Mouse (Mus musculus) C2C12 (cell line): Measurements from ENCODE around the gene Klhl2. TPM values are rescaled to one million over a fixed set of nuclear protein-coding genes. Genes with fewer than 3 reads are reported as not detected.
A peak's percentile ranks its signal among the peaks of the same experiment; 100 is the strongest.

Source experiments
- H3K27me3 ChIP-seq: one replicate; pipeline ENCODE4 v1.6.1; 2011; ENCODE audit not compliant: control insufficient read depth, insufficient read depth, insufficient read length
- H3K36me3 ChIP-seq: one replicate; pipeline ENCODE4 v1.6.1; 2011; ENCODE audit not compliant: control insufficient read depth, insufficient read depth
- H3K4me3 ChIP-seq: one replicate; pipeline ENCODE4 v1.5.1; 2011; ENCODE audit warnings: mild to moderate bottlenecking, control low read depth; ENCODE audit not compliant: poor library complexity, insufficient read depth, severe bottlenecking
- H3K79me2 ChIP-seq: one replicate; pipeline ENCODE4 v1.6.1; 2011; ENCODE audit not compliant: control insufficient read depth, insufficient read depth
- H3K79me3 ChIP-seq: one replicate; pipeline ENCODE4 v1.6.1; 2011; ENCODE audit warnings: low read depth, control low read depth
- H3ac ChIP-seq: one replicate; pipeline ENCODE3; 2011; ENCODE audit warnings: low read depth; ENCODE audit not compliant: control insufficient read depth, insufficient read length
- CEBPB ChIP-seq: IDR thresholded peaks from one replicate; pipeline ENCODE4 v1.6.1; 2011; ENCODE audit warnings: low read depth, mild to moderate bottlenecking, control low read depth, moderate library complexity
- CTCF ChIP-seq: IDR thresholded peaks from one replicate; pipeline ENCODE4 v1.5.1; 2011; ENCODE audit not compliant: control insufficient read depth, insufficient read depth, insufficient read length
- FOSL1 ChIP-seq: IDR thresholded peaks from one replicate; pipeline ENCODE4 v1.8.0; 2011; ENCODE audit warnings: mild to moderate bottlenecking, low read length; ENCODE audit not compliant: poor library complexity, insufficient read depth, severe bottlenecking
- MAX ChIP-seq: IDR thresholded peaks from one replicate; pipeline ENCODE4 v1.6.1; 2011; ENCODE audit warnings: mild to moderate bottlenecking, control low read depth
- MYOD1 ChIP-seq: IDR thresholded peaks from one replicate; pipeline ENCODE4 v1.6.1; 2011; ENCODE audit warnings: low read depth; ENCODE audit not compliant: control insufficient read depth, insufficient read length
- MYOG ChIP-seq: IDR thresholded peaks from one replicate; pipeline ENCODE4 v1.6.1; 2011; ENCODE audit not compliant: control insufficient read depth, insufficient read length; ENCODE audit errors: extremely low read depth
- USF1 ChIP-seq: IDR thresholded peaks from one replicate; pipeline ENCODE4 v1.6.1; 2011; ENCODE audit warnings: low read depth, mild to moderate bottlenecking, control low read depth, moderate library complexity
- polyA plus RNA-seq: library from polyadenylated mRNA; unstranded; fragments of >200 nt; fragmentation: generic; extraction: Trizol; gene quantifications from one replicate; pipeline ENCODE4 v1.2.1, GENCODE M21; 2012; ENCODE audit warnings: missing spikeins

Gene Klhl2
- polyA plus RNA-seq, 1 experiment, result 12.1 TPM

DNA sequence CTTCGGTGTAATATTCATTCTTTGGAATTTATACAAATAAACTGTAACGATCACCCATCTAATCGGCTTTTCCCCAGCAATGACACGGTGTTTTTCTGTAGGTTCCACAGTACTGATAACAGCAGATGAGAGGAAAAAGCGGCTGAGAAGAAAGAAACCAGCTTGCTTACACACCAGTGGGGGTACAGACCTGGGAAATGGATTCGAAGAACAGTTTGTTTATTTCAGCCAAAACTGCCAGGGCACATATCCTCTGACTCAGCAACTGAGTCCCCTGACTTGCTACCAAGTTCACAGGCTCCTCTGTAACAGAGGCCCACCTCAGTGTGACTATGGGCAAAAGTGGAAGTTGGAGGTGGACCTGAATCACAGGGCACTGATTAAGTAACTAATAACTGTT is 67.9 kb downstream of the Klhl2 start:
- no peak overlapping the region for H3K4me3 ChIP-seq
- H3K79me2 ChIP-seq, result no peaks in the 10 kb centered on the region
- H3ac ChIP-seq, result no peak overlapping the region
- no peaks in the 10 kb centered on the region for H3K27me3 ChIP-seq
- peaks cover 6% of the 10 kb centered on the region for H3K36me3 ChIP-seq
- TF ChIP-seq MYOG, result no peak
- no peak for TF ChIP-seq USF1
- no peak for TF ChIP-seq MYOD1
- TF ChIP-seq CTCF, result no peak
- no peak for TF ChIP-seq CEBPB
- no peak for TF ChIP-seq FOSL1
- TF ChIP-seq MAX, result no peak
- H3K79me3 ChIP-seq, result no peaks in the 10 kb centered on the region

DNA sequence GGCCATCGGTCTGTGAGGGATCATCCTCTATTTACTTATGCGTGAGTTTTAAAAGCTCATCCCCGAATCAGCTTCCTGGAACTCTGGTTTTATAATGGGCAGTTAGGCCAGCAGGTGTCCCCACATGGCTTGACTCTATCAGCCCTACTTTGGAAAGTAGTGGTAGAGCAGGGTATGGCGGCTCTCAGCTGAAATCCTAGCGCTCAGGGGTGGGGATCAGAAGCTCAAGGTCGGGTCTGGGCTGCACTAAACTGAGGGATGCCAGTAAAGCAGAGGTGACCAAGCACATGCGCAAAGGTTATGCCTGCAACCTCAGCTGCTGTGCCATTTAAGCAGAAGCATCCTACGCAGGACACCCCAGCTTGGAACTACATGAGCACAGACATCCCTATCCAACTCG is 71.9 kb downstream of the Klhl2 start:
- no peak overlapping the region for H3K4me3 ChIP-seq
- H3K27me3 ChIP-seq, result no peaks in the 10 kb centered on the region
- no peaks in the 10 kb centered on the region for H3K79me3 ChIP-seq
- no peaks in the 10 kb centered on the region for H3K79me2 ChIP-seq
- no peak overlapping the region for H3ac ChIP-seq
- H3K36me3 ChIP-seq, result peaks cover 6% of the 10 kb centered on the region
- TF ChIP-seq MYOG, result no peak
- no peak for TF ChIP-seq CTCF
- TF ChIP-seq USF1, result no peak
- no peak for TF ChIP-seq FOSL1
- TF ChIP-seq CEBPB, result no peak
- no peak for TF ChIP-seq MAX
- TF ChIP-seq MYOD1, result no peak

DNA sequence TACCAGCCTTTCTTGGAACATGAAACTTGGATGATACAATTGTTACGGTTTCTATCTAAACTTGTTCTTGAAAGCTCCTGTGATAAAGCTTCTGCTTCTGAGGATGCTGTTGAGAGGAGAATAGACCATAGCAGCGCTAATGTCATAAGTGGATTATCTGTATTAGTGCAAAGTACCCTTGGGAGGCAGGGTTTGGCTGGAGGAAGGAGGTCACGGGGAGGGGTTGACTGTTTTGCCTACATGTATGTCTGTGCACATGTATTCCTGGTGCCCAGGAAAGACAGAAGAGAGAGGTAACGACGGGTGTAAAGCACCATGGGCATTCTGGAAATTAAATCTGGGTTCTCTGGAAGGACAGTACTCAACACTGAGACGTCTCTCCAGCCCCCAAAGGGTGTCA is 75.7 kb downstream of the Klhl2 start:
- Histone ChIP-seq H3ac (no peak overlapping the region), H3K79me2 (no peaks in the 10 kb centered on the region), H3K36me3 (peaks cover 6% of the 10 kb centered on the region), H3K79me3 (no peaks in the 10 kb centered on the region), H3K27me3 (no peaks in the 10 kb centered on the region), H3K4me3 (no peak overlapping the region)
- TF ChIP-seq MYOD1 (no peak), MYOG (no peak)

DNA sequence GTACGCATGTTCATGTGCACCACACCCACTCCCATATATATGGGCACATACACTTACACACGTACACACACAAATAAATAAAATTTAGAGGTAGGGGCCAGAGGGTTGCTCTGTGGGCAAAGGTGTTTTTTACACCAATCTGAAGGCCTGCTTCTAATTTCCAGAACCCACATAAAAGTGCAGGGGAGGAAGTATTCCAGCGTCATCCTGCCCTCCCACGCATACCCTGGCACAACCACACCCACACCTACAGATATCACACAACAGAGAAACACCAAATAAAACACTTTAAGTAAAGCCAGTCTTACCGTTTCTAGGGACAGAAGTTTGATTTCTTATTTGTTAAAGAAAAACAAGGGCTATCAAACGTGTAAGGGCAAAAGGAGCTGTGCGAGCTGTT is 79.0 kb downstream of the Klhl2 start:
- H3K27me3 ChIP-seq, result no peaks in the 10 kb centered on the region
- H3K79me3 ChIP-seq, result no peaks in the 10 kb centered on the region
- H3K4me3 ChIP-seq, result peak overlapping the region; percentile 11
- TF ChIP-seq CTCF (no peak), FOSL1 (no peak), MYOD1 (no peak), MYOG (no peak), USF1 (no peak), CEBPB (no peak), MAX (no peak)
- H3K79me2 ChIP-seq, result no peaks in the 10 kb centered on the region
- no peak overlapping the region for H3ac ChIP-seq
- H3K36me3 ChIP-seq, result no peaks in the 10 kb centered on the region

DNA sequence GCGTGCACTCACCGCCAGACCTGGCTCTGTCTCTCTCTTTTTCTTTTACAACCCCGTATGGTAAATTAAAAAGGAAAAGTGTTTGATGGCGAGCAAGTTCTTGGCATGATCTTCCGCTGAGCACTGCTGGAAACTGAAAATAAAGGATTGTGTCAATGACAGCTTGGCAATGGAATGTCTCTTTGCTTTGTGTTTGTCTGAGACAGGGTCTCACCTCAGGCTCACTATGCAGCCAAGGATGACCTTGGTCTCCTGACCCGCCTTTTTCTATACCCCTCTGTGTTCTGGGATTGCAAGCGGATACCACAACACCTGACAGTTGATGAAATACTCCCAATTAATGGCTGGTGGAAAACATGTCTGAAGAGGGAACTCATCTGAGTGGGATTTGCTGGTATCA is 80.2 kb downstream of the Klhl2 start:
- TF ChIP-seq CEBPB, result no peak
- TF ChIP-seq MYOD1, result no peak
- TF ChIP-seq CTCF, result no peak
- no peak for TF ChIP-seq MAX
- no peak for TF ChIP-seq MYOG
- no peak for TF ChIP-seq USF1
- TF ChIP-seq FOSL1, result no peak
- Histone ChIP-seq H3K79me3 (no peaks in the 10 kb centered on the region), H3K4me3 (no peak overlapping the region), H3K27me3 (no peaks in the 10 kb centered on the region), H3K79me2 (no peaks in the 10 kb centered on the region), H3K36me3 (no peaks in the 10 kb centered on the region), H3ac (no peak overlapping the region)

DNA sequence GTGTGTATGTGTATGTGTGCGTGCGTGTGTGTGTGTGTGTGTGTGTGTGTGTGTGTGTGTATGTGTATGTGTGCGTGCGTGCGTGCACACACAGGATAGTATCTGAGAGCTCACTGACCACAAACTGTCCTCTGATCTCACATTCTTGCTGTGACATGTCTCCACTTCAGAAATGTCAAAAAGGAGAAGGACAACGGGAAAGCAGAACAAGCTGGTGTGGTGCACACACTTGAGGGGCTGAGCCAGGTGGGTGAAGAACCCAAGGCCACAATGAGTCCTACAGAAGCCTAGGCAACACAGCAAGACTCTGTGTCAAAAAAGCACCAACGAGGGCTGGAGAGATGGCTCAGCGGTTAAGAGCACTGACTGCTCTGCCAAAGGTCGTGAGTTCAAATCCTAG is 81.2 kb downstream of the Klhl2 start:
- H3K27me3 ChIP-seq, result no peaks in the 10 kb centered on the region
- no peak overlapping the region for H3ac ChIP-seq
- no peaks in the 10 kb centered on the region for H3K36me3 ChIP-seq
- H3K79me3 ChIP-seq, result no peaks in the 10 kb centered on the region
- no peak overlapping the region for H3K4me3 ChIP-seq
- H3K79me2 ChIP-seq, result no peaks in the 10 kb centered on the region
- no peak for TF ChIP-seq CEBPB
- no peak for TF ChIP-seq FOSL1
- no peak for TF ChIP-seq MAX
- no peak for TF ChIP-seq MYOD1
- TF ChIP-seq CTCF, result no peak
- no peak for TF ChIP-seq MYOG
- TF ChIP-seq USF1, result no peak
